Comparison of ENCODE assay signal across 26 mouse cellular contexts in the genomic region with DNA sequence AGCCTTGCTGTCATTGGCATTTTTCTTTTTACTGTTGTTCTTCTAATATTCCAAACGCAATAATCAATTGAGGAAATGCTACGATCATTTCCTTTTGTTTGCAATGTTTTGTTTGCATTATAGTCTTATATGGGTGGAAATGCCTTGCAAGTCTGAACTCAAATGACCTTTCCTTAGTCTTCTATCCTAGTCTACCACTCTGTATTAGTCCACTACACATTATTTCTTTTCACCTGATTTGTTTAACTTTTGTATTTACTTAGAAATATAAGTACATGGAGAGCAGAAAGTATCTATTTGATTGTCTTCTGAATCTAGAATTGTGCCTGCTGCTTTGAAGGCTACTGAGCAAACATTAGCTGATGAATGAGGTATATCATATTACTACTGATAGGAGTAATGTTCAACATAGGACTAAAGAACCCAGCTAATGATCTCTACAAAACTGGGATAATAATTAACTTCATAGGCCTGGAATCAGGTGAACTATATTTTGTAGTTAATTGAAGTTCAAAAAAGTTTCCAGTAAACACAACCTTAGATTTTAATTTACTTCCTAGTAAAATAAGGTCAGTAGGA.
"Had no signal": no experiment of that assay in that cellular context is flagged by ENCODE, and none has a peak within 500 bp of the region (broad histone marks: within the 10 kb centered on the region; RNA-seq: fewer than 3 reads in every experiment).

No protein-coding gene starts in this region.

- H3K4me3 ChIP-seq: gastrocnemius, adult 2 months; heart, embryonic 10.5 days; heart, embryonic 12.5 days; hindbrain, embryonic 10.5 days; hindbrain, embryonic 12.5 days; kidney, embryonic 15.5 days; limb, embryonic 13.5 days; limb, embryonic 15.5 days; liver, embryonic 12.5 days had no signal

- ATAC-seq: forebrain, embryonic 16.5 days; hindbrain, embryonic 16.5 days; inflammation-experienced regulatory T-cells, adult 6 months; liver, embryonic 12.5 days had no signal

- H3K9ac ChIP-seq: heart, embryonic 12.5 days; hindbrain, embryonic 12.5 days; hindbrain, embryonic 14.5 days; kidney, embryonic 15.5 days; limb, embryonic 13.5 days; limb, embryonic 15.5 days; liver, embryonic 12.5 days had no signal

- H3K36me3 ChIP-seq: heart, embryonic 10.5 days; heart, embryonic 12.5 days; hindbrain, embryonic 10.5 days; hindbrain, embryonic 12.5 days; kidney, embryonic 15.5 days; limb, embryonic 13.5 days; limb, embryonic 15.5 days; liver, embryonic 12.5 days had no signal

- DNase-seq: gastrocnemius, adult 2 months; gastrocnemius, postnatal 10 days; gastrocnemius, postnatal 25 days; heart, adult 18-20 months; heart, postnatal 10 days; heart, postnatal 4 days; kidney, adult 18-20 months; kidney, adult 9 months; kidney, postnatal 10 days; kidney, postnatal 25 days; kidney, postnatal 4 days; layer of hippocampus, adult 9-11 months; layer of hippocampus, postnatal 36 days; left cerebral cortex, postnatal 4 days had no signal

- H3K27me3 ChIP-seq: heart, embryonic 12.5 days; hindbrain, embryonic 12.5 days; kidney, embryonic 15.5 days; limb, embryonic 13.5 days; limb, embryonic 15.5 days; liver, embryonic 12.5 days had no signal

- H3K27ac ChIP-seq: gastrocnemius, adult 2 months; heart, embryonic 10.5 days; hindbrain, embryonic 10.5 days; hindbrain, embryonic 12.5 days; hindbrain, embryonic 14.5 days; kidney, embryonic 15.5 days; limb, embryonic 13.5 days; limb, embryonic 15.5 days; liver, embryonic 12.5 days had no signal

- H3K4me2 ChIP-seq: heart, embryonic 12.5 days; hindbrain, embryonic 12.5 days; hindbrain, embryonic 14.5 days; kidney, embryonic 15.5 days; limb, embryonic 13.5 days; limb, embryonic 15.5 days; liver, embryonic 12.5 days had no signal

- H3K4me1 ChIP-seq: heart, embryonic 10.5 days; heart, embryonic 12.5 days; hindbrain, embryonic 10.5 days; hindbrain, embryonic 12.5 days; kidney, embryonic 15.5 days; limb, embryonic 13.5 days; limb, embryonic 15.5 days; liver, embryonic 12.5 days had no signal

- H3K9me3 ChIP-seq: heart, embryonic 10.5 days; heart, embryonic 12.5 days; hindbrain, embryonic 10.5 days; hindbrain, embryonic 12.5 days; kidney, embryonic 15.5 days; limb, embryonic 13.5 days; limb, embryonic 15.5 days; liver, embryonic 12.5 days had no signal
